Mouse (Mus musculus) frontal cortex, postnatal 14 days (tissue): ENCODE measurements around the gene Csl.

ENCODE experiments used
- DNase-seq, 2 experiments: peaks; one replicate each; pipeline ENCODE4 v3.0.0; 2022; ENCODE audit warnings: low spot score in 2 of 2

The Csl gene

GRCm38 (mm10) chr10:99759558-99759957 is at the start of gene Csl:
Csl (minus strand) TSS chr10:99759658.
- no peak for DNase-seq

DNA sequence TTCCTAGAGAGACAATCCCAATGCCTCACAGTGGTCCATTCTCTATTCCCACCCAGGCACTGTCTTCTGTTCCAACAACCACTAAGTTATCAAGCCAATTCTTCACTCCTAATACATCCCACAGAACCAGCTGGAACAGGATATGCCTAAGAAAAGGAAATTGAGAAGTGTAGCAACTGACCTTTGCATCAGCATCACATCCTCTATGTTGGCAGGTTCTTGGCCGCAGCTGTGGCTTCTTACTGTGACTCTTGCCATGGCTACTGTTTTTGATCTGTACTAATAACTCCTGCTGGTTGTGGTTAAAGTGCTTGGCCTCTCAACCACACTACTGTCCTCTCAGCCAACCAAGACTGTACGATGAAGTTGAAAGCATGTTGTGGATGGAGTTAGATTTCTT is 30.0 kb upstream of the Csl start:
- no peak for DNase-seq

- DNase-seq, result no peak
Observed at GRCm38 (mm10) chr10:99774228-99775120, 15.0 kb upstream of the Csl start.

DNA sequence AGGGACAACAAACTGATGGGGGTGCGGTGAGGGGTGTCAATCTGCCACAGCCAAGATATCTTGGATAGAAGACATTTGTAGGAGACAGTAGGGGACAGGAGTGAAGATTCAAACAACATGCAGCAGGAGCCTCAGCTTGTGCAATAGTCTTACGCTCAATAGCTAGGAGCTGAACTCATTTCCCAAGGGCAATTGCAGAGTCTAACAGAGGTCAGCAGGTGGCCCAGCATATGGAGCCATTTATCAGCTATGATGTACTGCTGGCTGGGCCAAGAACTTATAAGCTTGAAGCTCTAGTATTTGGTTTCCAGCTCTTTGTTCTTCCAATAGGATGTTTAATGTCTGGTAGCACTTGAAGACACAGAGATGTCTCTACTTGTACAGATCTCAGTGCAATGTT is 9.3 kb downstream of the Csl start:
- DNase-seq, result no peak

GRCm38 (mm10) chr10:99748668-99749260 is 10.7 kb downstream of the Csl start:
- DNase-seq, result no peak

DNA sequence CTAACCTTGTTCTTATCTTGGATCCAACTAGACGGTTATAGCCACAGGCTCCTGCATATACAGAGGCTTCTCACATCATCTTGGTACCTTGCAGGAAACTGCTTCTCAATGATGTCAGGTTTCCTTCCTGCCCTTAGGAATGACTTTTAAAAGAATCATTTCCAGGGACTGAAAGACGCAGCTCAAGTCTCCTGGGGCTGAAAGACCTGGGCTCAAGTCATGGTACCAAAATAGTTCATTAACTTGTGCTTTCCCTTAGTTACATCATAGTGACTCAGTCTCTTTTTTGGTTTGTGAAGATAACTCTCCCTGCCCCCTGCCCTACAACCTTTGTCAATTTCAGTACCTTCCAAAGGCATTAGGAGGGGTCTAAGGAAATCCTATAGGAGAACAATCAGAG is 11.4 kb downstream of the Csl start:
- no peak for DNase-seq

GRCm38 (mm10) chr10:99741609-99742280 is 17.7 kb downstream of the Csl start:
- no peak for DNase-seq

DNA sequence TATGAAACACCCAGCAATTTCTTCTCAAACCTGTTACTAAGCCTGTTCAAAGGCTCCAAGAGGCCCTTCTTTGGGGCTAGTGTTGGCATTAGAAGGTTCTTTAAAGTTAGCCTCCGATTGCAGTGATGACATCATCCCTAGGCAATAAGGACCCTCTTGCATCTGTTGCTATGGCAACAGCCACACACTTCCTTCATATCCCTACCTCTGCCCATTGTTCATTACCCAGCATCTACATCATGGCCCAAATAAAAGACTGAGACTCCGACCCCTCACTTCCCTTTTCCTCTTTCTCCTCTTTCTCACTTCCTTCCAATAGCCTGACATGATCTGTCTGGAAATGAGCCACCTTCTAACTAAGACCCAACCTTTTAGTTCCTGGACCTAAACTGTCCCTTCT is 46.3 kb downstream of the Csl start:
- no peak for DNase-seq

- DNase-seq, result no peak
Observed at GRCm38 (mm10) chr10:99711567-99711966, 47.9 kb downstream of the Csl start.
